Mouse (Mus musculus) adrenal gland, adult 2 months (tissue): ENCODE measurements around the gene Stk39. TPM values are rescaled to one million over a fixed set of nuclear protein-coding genes. Genes with fewer than 3 reads are reported as not detected.
A peak's percentile ranks its signal among the peaks of the same experiment; 100 is the strongest.

ENCODE experiments used
- DNase-seq: peaks from one replicate; pipeline ENCODE4 v3.0.0; 2021
- long read RNA-seq: library from polyadenylated mRNA; stranded (forward); transcript quantifications from one replicate; pipeline ENCODE4 v2.0.0, GENCODE M21; 2021
- polyA plus RNA-seq: library from polyadenylated mRNA; depleted of rRNA; stranded (reverse); fragments of >200 nt; gene quantifications from 2 replicates; pipeline ENCODE4 v1.2.3, GENCODE M21; 2012; rRNA removed
- total RNA-seq, 2 experiments: library from RNA; stranded (reverse); gene quantifications; 2 replicates each; pipeline ENCODE4 v1.2.3; 2021

Stk39 gene
- total RNA-seq = 10 to 100 TPM; 70.2 to 96.2 TPM
- 18.3 and 27.3 TPM in 2 replicates for polyA plus RNA-seq
- long read RNA-seq, transcript Stk39-201 (18 exons, 3,536 nt) = major isoform, 67 of 90 reads
- long read RNA-seq, partial matches to known transcripts = 8 of 90 reads
- long read RNA-seq, other reads (novel, unspliced or antisense) = 15 of 90 reads

DNA sequence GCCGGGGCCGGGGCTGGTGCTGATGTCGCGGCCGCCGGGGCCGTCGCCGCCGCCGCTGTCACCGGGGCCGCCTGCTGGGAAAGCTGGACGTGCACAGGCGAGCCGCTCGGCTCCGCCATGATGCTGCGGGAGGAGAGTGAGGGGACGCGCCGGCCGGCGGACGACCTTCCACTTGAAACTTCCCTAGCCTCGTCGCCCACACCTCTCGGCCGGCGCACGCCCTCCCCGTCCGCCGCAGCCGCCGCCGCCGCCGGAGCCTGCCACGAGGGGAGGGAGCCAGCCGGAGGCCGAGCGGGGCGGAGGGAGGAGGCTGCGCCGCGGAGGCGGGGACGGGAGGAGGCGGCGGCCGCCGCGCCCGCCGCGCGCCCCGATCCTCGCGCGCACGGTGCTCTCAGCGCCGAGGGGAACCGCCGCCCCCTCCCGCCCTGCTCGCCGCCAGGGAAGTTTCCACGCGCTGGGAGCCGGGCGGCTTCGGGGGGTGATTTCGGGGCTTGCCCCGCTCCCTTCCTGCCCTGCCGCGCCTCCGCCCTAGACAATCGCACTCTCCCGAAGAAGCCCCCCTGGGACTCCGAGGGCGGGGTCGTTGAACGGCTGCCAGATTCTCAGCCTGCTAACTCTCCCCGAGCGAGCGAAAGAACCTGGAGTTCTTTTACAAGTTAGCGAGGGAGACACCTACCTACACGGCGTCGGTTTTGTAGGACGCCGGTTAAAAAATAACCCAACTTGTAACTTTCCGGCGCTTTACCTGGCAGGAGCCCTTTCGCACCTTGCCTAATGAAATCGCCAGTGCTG lies at the start of gene Stk39:
Stk39 (minus strand) TSS at position 510 of the 792 bp plus-strand sequence.
- DNase-seq = peak; percentile 92

DNA sequence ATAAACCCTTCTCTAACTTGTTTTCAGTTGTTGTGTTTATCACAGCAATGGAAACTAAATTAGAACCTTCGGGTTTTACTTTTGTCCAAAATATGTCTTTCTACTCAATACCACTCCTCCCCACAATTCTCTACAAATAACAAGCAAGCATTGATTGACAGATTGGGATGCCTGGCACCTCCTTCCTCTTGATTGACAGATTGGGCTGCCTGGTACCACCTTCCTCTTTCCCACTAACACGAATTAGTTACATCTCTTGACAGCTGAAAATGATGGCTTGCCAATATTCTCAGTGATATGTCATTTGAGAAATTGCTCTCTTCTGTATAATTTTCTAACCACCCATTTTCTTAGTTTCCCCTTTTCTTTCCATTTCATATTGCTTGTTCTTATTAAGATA lies 43.3 kb upstream of the Stk39 start:
- DNase-seq = no peak

DNA sequence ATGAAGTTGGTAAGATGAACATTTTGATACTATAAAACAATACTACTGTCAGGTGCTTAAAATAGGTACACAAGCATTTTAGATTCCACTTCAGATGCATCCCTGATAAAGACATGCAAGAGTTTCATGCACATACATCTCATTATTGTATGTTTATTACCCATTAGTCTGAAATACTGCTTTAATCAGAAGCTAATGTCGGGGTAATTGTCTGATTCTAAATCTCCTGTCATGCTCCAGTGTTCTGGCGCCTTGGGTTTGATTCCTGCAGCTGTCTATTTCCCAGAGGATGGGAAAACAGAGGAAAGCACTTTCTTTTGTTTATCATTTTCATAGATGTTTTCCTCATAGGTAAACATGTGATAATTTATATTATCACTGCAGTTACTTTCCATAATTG lies 31.1 kb upstream of the Stk39 start:
- no peak for DNase-seq

DNA sequence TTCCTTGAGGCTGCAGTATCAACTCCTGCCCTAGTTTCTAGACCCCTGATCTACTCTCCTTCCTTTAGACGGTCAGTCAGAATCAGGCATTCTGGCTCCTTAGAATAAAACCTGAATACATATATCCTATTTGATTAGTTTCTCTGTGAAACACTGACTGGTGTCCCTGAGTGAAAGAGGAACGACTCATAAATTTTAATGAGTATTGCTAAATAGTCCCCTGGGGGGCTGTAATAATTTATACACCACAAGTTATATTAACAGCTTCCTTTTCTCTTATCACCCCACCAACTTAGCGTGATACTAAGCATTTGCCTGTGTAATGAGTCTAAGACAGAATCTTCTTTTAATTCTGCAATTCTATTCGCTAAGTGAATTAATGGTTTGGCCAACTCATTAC lies 30.7 kb upstream of the Stk39 start:
- DNase-seq = no peak

DNA sequence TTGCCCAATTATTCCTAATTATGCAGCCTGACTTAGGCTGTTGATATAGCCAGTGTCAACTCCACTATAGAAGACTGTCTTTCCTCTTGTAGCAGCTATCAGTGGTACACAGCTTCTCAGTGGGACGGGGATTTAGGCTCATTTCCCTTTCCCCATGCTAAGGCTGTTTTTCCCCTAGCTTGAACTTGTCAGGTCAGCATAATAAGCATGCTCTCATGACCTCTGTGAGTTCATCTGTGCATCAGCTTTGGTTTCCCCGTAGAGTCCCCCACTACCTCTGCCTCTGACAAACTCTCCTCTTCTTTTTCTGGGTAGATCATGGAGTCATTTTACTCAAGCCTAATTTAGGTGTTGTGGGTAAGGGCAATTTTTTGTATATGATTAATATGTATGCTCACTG lies 30.2 kb upstream of the Stk39 start:
- no peak for DNase-seq

DNA sequence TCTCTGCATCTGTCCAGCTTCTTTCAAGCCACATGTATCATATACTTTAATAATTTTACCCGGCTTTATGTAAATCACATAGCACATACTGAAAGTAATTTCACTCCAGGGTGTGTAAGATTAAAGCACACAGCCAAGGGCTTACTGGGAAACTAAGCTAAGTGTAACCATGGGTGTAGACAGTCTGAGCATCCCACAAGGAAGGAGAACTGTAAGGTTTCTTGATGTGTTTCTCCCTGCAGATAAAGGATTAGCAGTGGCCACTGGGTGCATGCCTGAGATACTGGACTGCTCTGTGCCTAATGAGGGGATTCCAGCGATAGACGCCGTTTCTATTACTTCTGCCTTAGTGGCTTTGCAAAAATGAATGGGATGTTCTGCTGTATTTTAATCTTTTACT lies 14.2 kb upstream of the Stk39 start:
- no peak for DNase-seq

DNA sequence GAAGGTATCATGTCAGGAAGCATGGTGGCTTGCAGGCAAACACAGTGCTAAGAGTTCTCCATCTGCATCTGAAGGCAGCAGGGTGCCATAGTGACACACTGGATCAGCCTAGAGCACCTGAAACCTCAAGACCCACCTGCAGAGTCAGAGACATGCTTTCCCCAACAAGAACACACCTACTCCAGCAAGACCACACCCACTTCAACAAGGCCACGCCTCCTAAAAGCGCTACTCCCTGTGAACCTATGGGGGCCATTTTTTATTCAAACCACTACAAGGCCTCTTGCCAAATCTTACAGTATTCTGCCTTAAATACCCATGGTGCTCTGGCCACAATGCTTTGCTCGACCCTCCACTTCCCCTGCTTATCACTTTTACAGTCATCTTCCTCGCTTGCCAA lies 13.1 kb upstream of the Stk39 start:
- no peak for DNase-seq

DNA sequence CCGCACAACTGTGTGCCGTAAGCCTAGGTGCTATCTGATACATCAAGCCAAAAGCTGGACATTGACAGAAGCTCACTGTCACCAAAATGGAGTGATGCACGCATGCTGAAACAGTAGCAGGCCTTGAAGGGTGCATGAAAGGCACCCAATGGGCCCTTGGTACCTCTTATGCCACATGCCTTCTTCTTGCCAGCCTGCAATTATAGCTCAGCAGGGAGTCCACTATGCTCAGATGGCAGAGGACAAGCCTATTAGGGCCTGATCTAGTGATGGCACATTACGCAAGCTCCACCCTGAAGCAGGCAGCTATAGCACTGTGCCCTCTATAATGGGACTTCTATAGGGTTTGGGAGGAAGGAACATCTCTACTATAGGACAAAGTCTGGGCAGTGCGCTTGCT lies 10.8 kb upstream of the Stk39 start:
- no peak for DNase-seq

DNA sequence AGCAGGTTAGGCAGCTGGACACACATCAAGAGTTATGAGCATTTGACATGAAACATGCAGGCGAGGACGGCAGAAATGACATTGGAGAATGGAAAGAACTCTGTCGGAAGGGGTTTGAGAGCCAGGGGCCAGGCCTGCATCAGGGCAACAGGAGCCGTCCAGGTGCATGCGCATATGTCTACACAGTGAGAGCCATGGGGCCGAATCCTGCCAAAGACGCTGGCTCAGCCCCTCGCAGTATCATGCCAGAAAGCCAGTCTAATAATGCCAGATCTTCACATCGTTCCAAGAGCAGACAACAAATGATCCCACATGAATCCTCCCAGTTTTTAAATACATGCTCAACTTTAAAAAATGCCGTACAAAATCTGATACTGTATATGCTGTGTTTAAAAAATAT lies 7.8 kb upstream of the Stk39 start:
- no peak for DNase-seq

DNA sequence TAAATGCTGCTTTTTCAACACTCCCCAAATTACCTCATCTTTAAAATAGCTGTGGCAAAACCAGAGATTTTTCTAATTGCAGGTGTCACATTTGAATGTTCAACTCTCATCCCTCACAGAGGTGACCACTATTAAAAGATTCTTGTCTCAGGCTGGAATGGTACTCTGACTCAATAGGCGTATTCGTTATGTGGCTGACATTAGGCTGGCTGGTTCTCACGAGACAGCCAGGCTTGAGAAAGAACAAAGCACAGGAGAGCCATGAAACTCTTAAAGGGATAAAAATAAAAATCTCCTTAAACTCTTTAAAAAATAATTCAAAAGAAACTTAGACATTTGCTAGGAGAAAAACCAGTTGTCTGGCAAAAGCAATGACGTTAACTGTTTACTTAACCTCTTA lies 853 bp upstream of the Stk39 start:
- no peak for DNase-seq

DNA sequence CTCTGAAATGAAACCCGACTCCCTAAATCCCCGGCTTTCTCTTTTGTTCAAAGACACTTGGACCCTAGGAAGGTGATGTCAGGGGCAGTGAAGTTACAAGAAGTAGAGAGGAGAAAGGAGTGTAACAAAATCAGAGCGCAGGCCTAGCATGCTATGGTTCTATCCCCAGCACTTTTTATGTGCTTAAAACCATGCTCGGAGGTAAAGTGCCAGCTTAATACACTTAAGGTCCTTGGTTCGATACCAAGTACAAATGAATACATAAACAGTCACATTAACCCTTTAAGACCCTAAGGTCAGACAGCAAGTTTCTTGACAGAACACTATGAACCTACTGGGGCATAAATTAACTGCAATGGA lies 463 bp upstream of the Stk39 start:
- DNase-seq = no peak

DNA sequence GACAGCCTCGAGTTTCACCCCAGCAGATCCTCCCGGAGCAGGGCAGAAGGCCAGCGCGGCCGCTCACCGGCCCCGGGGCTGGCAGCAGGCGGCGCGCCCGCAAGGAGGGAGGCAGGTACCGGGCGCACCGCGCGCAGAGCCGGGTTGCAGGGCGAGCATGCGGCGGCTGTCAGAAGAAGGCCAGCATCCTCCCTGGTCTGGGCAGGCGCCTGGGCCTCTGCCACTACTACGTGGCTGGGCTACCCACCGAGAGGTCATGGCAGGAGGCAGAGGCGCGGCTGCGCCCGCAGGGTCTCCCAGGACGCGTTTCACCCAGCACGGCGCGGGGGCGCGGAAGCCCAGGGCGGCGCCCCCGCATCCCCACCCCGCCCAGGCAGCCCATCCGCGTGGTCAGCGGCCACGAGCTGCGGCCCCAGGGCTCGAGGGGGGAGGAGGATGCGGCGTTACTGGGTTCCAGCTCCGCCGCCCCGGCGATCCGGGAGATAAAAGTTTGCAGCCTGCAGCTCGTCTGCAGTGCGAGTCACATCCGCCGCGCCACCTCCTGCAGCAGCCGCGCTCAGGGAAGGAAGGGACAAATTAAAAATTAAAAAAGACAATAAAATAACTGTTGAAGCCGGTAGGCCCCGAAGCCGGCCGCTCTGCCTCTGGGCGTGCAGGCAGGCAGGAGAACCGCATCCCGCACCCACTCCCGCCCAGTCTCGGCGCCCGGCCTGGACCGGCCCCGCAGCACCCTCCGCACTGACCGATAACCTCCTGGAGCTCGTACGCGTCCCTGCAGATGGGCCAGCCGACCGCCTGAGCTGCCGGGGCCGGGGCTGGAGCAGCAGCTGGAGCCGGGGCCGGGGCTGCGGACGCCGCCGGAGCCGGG lies 943 bp downstream of the Stk39 start:
- DNase-seq = peak; percentile 79

DNA sequence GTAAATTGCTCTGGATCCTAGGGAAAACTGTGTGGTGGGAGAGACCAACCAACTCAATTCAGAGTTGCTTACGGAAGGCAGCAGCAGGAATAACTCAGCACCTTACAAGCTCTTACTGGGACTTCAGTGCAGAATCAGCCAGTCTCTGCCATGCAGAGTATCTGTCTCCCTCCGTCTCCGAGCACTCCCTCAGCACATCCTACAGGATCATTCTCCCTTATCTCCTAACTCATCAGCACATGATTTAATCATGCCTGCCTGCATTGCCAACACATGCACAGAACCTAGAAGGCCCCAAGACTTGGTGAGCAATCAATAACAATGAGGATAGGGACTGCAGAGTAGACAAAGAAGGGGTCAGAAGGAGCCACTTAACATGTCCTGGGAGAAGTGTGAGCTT lies 2.6 kb downstream of the Stk39 start:
- DNase-seq = no peak

DNA sequence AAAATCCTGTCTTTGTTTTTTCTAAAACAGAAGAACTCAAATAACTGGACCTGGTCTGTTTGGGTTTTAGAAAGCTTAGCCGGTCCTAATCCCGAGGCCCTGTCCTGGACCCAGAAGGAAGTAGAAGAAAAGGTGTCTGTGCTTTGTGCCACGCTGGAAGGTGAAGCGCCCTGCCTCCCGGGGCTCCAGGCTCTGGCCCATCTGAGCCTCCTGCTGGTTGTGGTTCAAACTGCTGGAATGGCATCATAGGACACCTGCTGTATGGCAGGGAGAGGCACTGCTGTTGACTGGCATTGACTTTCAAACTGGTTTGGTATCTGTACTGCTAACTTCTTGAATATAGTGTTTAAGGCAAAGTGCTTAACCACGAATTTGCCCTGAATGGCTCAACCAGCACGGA lies 3.4 kb downstream of the Stk39 start:
- peak; percentile 80 for DNase-seq

DNA sequence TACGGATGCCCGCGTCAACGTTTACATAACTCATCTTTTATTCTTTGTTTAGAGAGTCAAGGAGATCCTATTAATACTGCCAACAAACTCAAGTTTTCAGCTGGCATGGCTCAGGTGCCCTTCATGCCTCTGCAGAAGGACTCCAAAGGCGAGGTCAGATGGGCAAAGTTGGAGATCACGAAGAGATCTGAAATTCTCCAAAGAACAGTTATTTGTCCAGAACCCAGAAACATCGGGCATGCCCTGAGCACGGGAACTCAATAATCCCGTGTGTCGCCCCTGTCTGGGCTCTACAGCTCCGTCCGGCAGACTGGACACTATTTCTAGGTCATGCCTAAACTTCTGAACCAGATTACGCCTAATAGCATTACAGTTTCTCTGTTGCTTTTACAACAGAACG lies 3.8 kb downstream of the Stk39 start:
- no peak for DNase-seq

DNA sequence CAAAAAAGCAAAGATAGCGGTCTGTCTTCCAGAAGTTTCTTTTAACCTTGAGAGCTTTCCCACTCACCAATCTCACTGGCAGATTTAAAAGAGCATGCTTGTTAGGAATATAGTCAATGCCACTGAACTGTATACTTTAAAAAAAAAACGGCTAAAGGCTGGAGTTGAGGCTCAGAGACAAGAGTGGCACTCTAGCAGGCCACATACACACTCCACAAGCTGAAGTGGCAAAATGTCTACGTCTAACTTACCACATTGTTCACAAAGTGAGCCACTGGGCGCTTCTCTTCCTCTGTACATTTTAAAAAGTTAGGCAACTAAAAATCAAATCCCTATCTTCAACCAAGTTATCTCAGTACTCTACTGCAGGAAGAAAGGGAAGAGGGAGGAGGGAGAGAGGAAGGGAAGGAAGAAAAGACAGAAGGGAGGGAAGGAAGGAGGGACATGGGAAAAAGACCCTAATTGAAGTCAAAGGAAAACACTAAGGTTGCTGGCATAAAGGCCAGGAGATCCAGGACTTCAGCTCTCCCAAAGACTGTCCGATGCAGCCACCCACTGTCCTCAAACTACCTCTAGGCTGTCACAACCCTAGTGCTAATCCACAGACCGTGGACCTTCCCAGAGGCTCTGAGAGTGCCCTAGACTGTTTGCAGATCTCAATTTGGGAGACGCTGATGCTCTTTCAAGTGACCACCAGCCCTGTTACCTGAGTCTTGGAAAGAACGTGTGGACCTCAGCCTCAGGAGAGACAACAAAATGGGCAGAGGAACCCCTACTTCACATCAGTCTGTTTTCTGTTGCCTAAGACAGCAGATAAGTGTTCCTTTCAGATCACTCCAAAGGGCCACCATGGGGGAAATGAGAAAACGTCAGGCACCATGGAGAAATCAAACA lies 4.7 kb downstream of the Stk39 start:
- no peak for DNase-seq

DNA sequence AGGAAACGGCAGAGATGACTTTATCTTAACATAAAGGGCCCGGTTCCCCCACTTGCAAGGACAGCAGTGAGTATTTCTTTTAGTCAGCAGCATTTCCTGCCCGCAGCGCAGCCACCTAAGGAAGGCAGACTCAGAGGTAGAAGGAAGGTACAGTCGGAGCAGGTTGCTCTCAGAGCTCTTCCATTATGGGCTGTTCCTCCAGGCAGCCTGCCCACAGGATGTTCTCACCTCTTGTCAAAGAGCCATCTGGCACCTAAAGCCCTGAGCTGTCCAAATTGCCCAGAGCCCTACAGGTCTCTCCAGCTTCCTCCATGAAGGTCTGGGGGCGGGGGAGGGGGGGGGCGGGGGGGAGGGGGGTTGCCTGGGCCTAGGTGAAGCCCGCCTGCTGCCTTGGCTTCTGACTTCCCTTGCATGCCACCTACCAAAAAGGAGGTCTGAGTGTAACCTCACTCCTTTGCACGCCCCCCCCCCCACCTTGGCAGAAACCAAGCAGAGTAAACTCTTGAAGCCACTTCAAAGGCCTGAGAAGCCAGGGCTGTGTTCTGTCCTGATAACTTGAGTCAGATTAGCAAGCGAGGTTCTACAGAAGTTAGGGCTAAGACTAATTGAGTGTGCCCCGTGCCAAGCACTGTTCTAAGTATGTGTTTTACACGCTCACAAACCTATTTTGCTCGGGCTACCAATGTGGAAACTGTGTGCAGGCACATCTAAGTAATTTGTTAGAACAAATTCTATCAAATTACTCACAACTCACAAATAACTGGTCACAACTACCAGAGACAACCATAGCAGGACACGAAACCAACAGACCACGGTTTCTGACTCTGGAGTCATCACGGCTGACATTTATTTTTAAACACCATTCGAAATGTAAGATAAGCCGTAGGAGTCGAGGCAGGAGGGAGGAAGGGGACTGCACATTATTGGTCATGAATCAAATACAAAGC lies 5.7 kb downstream of the Stk39 start:
- peak; percentile 67 for DNase-seq

DNA sequence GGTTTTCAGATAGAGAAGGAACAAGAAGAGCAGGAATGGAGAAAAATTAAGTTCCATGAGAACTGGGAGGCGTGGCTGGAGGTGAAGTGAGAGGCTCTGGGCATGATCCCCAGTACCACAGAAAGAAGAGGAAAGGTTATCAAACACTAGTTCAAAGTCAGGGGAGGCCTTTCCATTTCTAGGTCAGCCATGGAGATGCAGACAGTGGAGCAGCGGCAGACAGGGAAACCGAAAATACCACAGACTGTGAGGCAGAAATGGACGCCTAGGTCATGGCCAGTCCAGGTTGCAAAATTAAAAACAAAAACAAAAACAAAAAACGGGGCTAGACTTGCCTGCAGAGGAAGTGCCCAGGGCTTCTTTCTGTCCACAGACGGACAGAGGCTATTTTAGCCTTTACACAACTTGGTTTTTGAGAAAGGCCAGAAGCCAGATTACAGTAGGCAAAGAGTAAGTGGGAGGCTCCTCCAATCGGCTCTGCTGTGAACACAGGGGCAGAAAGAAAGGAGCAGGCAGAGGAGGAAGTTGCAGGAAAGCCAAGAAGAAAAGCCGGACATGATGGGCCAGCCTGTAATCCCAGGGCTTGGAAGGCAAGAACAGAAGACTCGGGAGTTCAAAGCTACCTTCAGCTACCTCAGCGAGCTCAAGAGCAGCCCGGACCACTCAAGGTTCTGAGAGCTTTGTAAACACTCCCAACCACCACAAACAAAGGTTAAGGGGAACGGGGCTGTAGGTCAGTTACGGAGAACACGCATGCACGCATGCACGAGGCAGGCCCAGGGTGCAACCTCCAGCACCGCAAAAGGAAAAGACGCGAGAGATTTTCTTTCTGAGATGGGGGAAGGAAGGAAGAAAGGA lies 6.6 kb downstream of the Stk39 start:
- DNase-seq = no peak

DNA sequence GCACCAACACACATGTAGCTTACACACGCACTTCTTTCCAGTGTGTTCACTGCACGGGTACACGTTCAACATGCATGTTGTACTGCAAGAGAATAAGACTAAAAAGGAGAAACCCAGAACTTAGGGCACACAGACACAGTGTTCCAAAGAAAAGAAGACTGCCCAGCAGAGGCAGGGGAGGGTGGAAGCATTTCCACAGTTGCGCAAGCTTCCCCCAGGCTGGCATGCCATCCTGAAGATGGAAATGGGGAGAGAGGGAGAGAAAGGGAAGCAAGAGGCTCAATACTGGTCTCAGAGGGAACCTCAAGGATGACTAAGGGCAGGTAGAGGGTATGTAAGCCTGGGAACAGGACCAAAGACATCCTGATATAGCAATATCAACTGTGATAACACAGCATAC lies 7.6 kb downstream of the Stk39 start:
- no peak for DNase-seq

DNA sequence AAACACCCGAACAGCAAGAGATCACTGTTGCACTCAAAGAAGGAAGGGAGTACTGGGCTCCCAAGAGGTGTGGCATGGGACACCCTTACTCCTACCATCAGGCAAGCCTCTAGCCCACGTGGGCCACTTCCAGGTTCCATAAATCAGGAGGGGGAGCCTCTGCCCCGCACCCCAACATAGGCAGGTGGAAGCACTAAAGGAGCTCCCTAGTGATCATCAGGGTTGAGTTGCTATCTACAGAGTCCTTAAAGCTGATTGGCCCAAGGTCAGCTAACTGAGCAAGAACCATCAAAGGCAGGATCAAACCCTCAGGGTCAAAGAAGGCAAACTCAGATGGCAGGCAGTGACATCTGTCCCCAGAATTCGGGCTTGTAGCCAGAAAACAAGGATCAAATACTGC lies 8.3 kb downstream of the Stk39 start:
- peak; percentile 59 for DNase-seq
